Mouse (Mus musculus): ENCODE results near the gene Ttc41.

- no peak for TF ChIP-seq POLR2A (IDR thresholded peaks at IDR 0.05; ENCODE audit: low read depth, low read length)
- no peak for TF ChIP-seq CTCF (IDR thresholded peaks at IDR 0.05; ENCODE audit: extremely low read depth, insufficient read length, insufficient replicate concordance, low read depth, low read length)
Observed at GRCm38 (mm10) chr10:86782656-86783055, 77.0 kb downstream of the Ttc41 start.

Measured in small intestine, adult 2 months (tissue).